Mouse (Mus musculus) kidney, postnatal 0 days (tissue): ENCODE measurements at regions not wholly inside any gene's neighbourhood (a gene's known extent, or its start where the extent isn't known, plus 50 kb on each side); places are given as distances from the start of the nearest gene placed in this dataset.

Source experiments
- ATAC-seq: fragments of 200-750 bp; cut with Nextera tagmentation; replicated peaks from 2 replicates; pipeline ENCODE4 v1.8.0; 2017; ENCODE audit warnings: low read depth, moderate number of reproducible peaks, moderate TSS enrichment, moderate library complexity; ENCODE audit not compliant: low FRiP score
- DNase-seq: peaks from one replicate; pipeline ENCODE4 v3.0.0-alpha.2; 2016; ENCODE audit warnings: low spot score
- H3K27ac ChIP-seq: fragments of 300-500 bp; sonication (generic); 2 replicates; pipeline ENCODE4 v1.5.1; 2014; ENCODE audit warnings: mild to moderate bottlenecking
- H3K27me3 ChIP-seq: fragments of 300-500 bp; sonication (generic); 2 replicates; pipeline ENCODE4 v1.6.1; 2014; ENCODE audit warnings: low read length, mixed read lengths; ENCODE audit not compliant: insufficient read depth
- H3K36me3 ChIP-seq: fragments of 300-500 bp; sonication (generic); 2 replicates; pipeline ENCODE4 v1.6.1; 2014; ENCODE audit warnings: low read length, mixed read lengths; ENCODE audit not compliant: insufficient read depth
- H3K4me1 ChIP-seq: fragments of 300-500 bp; sonication (generic); replicated peaks from 2 replicates; pipeline ENCODE4 v1.6.1; 2014; ENCODE audit warnings: antibody characterized with exemption, low read length, mixed read lengths; ENCODE audit not compliant: insufficient read depth
- H3K4me2 ChIP-seq: fragments of 300-500 bp; sonication (generic); 2 replicates; pipeline ENCODE4 v1.6.1; 2014; ENCODE audit warnings: mild to moderate bottlenecking, low read length, moderate library complexity, mixed read lengths
- H3K4me3 ChIP-seq: fragments of 300-500 bp; sonication (generic); replicated peaks from 2 replicates; pipeline ENCODE4 v1.5.1; 2014; ENCODE audit warnings: low read depth, low read length
- H3K9ac ChIP-seq: fragments of 300-500 bp; sonication (generic); 2 replicates; pipeline ENCODE4 v1.6.1; 2014; ENCODE audit warnings: low read depth, low read length
- H3K9me3 ChIP-seq: fragments of 300-500 bp; sonication (generic); replicated peaks from 2 replicates; pipeline ENCODE4 v1.6.1; 2016; ENCODE audit warnings: low read length, inconsistent platforms, mixed read lengths
- CTCF ChIP-seq: IDR thresholded peaks from 2 replicates; pipeline ENCODE4 v1.5.1; 2016; ENCODE audit warnings: antibody characterized with exemption, low read depth, mild to moderate bottlenecking, moderate library complexity
- WGBS: fragments of 180-500 bp; shearing (Covaris S2); extraction: QIAGEN DNeasy Blood & Tissue Kit; methylation state at CpG from one replicate; pipeline ENCODE4 v1.1.7; 2014; 5-methylcytosine and 5-hydroxymethylcytosine counted together

DNA sequence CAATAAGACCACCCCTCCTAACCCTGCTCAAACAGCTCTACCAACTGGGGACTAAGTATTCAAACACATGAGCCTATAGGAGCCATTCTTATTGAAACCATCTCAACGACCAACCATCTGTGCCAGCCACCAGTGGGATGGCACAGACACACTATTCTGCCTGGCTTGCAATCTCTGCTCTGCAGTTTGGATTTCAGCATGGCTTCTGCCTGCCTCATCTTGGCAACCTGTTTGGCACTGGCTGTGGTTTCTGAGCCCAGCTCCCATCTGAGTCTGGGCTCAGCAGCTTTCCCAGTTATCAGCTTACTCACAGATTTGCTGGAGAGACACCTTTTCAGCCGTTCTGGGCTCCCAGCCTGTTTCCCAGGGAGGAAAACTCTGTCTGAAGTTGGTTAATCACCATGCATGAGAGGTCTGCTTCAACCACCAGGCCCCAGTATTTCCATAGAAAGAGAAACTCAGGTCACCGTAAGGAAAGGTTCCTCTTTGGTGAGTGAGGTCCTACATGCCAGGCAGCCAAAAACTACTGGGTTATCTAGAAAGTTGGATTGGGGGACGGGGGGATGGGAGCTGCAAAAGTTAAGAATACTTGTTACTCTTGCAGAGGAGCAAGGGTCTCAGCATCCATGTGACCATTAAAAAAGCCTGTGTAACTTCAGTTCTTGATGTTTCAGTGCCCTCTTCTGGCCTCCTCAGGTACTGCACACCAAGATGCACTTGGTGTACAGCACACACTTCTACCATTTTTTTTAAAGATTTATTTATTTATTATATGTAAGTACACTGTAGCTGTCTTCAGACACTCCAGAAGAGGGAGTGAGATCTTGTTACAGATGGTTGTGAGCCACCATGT lies 68.1 kb upstream of the Caprin1 start:
- Histone ChIP-seq H3K4me3 (no peak overlapping the region), H3K9me3 (no peaks in the 10 kb centered on the region), H3K36me3 (no peaks in the 10 kb centered on the region), H3K4me2 (no peak overlapping the region), H3K27me3 (no peaks in the 10 kb centered on the region), H3K4me1 (no peaks in the 10 kb centered on the region), H3K27ac (no peak overlapping the region), H3K9ac (no peak overlapping the region)
- DNase-seq, result peak; percentile 41
- ATAC-seq, result no peak
- WGBS, result 87% methylated on average over 4 of the region's 4 CpGs
- TF ChIP-seq CTCF, result peak; percentile 73

- no peak for TF ChIP-seq CTCF
- no peak for DNase-seq
- WGBS, result 64% methylated on average over 14 of the region's 14 CpGs
Measured at GRCm38 (mm10) chr2:103867241-103867957, 70.0 kb upstream of the Caprin1 start.

GRCm38 (mm10) chr2:103867958-103868330 lies 70.5 kb upstream of the Caprin1 start:
- Histone ChIP-seq H3K4me3 (no peak overlapping the region), H3K9me3 (no peaks in the 10 kb centered on the region), H3K9ac (no peak overlapping the region), H3K4me1 (no peaks in the 10 kb centered on the region), H3K36me3 (no peaks in the 10 kb centered on the region), H3K27ac (no peak overlapping the region), H3K4me2 (no peak overlapping the region), H3K27me3 (no peaks in the 10 kb centered on the region)
- no peak for TF ChIP-seq CTCF
- DNase-seq, result no peak
- 89% methylated on average over 13 of the region's 13 CpGs for WGBS
- ATAC-seq, result no peak

More at GRCm38 (mm10) chr2:103867241-103867957, 70.0 kb upstream of the Caprin1 start:
- Histone ChIP-seq H3K4me2 (no peak overlapping the region), H3K4me1 (no peaks in the 10 kb centered on the region), H3K4me3 (no peak overlapping the region), H3K27ac (no peak overlapping the region), H3K9me3 (no peaks in the 10 kb centered on the region), H3K36me3 (no peaks in the 10 kb centered on the region), H3K27me3 (no peaks in the 10 kb centered on the region), H3K9ac (no peak overlapping the region)
- ATAC-seq, result no peak

DNA sequence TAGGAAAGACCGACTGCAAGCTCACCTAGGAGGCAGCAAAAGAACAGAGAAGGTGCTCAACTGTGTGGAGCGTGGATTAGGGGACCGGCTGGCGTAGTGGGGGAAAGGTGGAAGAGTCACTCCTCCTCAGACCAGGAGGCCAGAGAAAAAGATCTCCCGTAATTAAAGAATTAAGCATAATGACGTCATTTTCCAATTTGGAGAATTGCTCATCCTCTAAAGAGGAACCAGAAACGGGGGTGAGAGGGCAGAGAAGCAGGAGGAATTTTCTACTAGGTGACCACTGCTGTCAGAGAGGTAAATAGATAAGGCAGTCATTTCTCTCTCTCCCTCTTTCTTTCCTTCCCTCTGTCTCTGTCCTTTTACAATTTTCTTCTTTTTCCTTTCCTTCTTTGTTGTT lies 71.2 kb upstream of the Caprin1 start:
- H3K9ac ChIP-seq, result no peak overlapping the region
- TF ChIP-seq CTCF, result no peak
- DNase-seq (no peak), ATAC-seq (no peak)
- no peak overlapping the region for H3K27ac ChIP-seq
- no peak overlapping the region for H3K4me2 ChIP-seq
- WGBS, result 45% methylated on average over 7 of the region's 7 CpGs
- no peak overlapping the region for H3K4me3 ChIP-seq
- no peaks in the 10 kb centered on the region for H3K27me3 ChIP-seq
- H3K4me1 ChIP-seq, result no peaks in the 10 kb centered on the region
- no peaks in the 10 kb centered on the region for H3K36me3 ChIP-seq
- H3K9me3 ChIP-seq, result no peaks in the 10 kb centered on the region

DNA sequence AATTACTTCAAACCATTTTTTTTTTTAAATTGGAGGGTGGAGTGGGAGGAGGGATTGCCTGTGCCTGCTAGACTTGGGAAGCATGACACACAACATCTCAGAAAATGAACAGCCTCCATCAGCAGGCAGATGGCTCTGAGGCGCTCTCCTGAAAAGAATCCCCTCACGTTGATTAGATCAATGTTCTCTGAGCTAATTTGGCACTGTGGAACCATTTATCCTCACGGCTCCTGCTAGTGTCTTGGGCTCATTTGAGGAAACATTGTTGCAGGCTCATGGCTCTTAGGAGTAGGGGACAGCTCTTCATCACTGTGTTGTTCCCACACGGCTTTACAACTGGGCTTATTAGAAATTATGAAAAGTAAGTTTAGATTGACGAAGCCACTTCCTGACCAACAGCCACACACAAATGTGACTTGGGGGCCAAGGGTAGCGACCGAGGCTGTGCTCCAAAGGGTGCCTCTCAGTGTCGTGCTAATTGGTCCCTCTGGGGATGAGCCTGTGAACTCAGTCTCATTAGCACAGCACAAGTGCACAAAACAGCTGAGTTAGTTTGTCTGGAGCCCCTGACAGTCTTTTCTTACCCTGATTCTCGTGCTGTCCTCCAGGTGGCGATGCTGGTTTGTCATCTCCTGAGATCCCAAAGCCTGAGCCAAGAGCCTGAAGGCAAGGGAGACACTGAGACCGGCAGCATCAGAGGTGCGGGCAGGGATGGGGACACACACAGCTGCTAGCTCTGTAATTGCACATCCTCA lies 74.2 kb upstream of the Caprin1 start:
- peak; percentile 53 for ATAC-seq
- peak; percentile 94 for TF ChIP-seq CTCF
- Histone ChIP-seq H3K9ac (no peak overlapping the region), H3K4me3 (no peak overlapping the region), H3K9me3 (no peaks in the 10 kb centered on the region), H3K27ac (no peak overlapping the region), H3K4me1 (no peaks in the 10 kb centered on the region), H3K4me2 (no peak overlapping the region), H3K27me3 (no peaks in the 10 kb centered on the region), H3K36me3 (no peaks in the 10 kb centered on the region)
- WGBS, result 27% methylated on average over 12 of the region's 12 CpGs
- peak; percentile 93 for DNase-seq

GRCm38 (mm10) chr2:103872277-103872636 lies 74.8 kb upstream of the Caprin1 start:
- ATAC-seq (no peak), DNase-seq (no peak)
- TF ChIP-seq CTCF, result no peak
- Histone ChIP-seq H3K4me2 (no peak overlapping the region), H3K27ac (no peak overlapping the region), H3K36me3 (no peaks in the 10 kb centered on the region), H3K4me3 (no peak overlapping the region), H3K9me3 (no peaks in the 10 kb centered on the region), H3K4me1 (no peaks in the 10 kb centered on the region), H3K27me3 (no peaks in the 10 kb centered on the region), H3K9ac (no peak overlapping the region)
- 60% methylated on average over 3 of the region's 3 CpGs for WGBS
